Mouse (Mus musculus) inflammation-experienced regulatory T-cells, adult 6 months (primary cell): ENCODE results near the gene Ptpdc1. TPM values are rescaled to one million over a fixed set of nuclear protein-coding genes. Genes with fewer than 3 reads are reported as not detected.
A peak's percentile ranks its signal among the peaks of the same experiment; 100 is the strongest.

Experiments used
- ATAC-seq: one replicate; pipeline ENCODE4 v1.8.0; 2017
- polyA plus RNA-seq, 3 experiments: library from polyadenylated mRNA; unstranded; fragments of 100-300 nt; shearing (Covaris generic); gene quantifications; one replicate each; pipeline ENCODE4 v1.2.1; 2017

The Ptpdc1 gene
- polyA plus RNA-seq, 3 experiments from 2014 or later = 0.11 to 1.4 (median 1.2) TPM

DNA sequence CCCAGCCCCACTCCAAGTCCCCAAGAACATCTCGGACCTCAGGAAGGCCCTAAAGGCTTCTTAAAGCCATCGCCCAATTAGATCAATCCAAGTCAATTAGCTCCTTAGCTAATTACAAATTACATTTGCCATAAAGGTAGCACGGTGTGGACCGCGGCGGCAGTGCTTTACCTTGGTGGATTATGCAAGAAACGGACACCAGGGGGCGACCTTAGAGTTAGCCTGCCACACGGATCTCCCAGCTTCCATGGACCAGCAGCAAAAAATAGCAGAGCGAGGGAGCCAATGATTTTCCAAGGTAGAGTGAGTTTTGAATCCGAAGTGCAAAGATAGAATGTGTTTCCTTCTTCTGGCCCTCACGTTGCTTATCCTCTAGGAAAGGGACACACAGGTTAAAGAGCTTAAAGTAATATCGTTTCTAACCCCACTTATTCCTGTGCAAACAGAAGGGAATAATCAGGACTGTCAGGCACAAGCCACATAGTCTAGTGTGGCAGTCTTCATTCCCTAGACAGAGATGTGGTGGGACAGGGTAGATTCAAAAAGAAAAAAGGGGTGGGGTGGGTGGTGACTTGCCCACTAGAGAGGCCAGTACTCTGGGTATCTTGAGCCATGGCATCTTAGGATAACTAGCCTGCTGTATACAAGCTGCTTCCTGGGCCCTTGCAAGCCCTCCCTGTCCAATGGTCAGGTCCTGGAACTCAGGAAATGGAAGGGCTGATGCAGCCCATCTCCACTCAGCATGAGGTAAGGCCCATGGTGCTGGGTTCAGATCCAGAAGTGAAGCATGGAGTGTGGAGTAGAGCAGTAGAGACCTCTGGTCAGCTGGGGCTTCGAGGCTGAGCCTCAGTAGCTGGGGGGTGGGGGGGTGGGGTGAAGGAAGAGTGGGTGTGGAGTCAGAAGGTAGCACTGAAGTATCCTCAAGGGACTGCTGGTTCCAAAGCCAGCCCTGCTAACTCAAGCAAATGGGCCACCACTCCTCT, 28.6 kb upstream of the Ptpdc1 start:
- ATAC-seq = peak; percentile 65

DNA sequence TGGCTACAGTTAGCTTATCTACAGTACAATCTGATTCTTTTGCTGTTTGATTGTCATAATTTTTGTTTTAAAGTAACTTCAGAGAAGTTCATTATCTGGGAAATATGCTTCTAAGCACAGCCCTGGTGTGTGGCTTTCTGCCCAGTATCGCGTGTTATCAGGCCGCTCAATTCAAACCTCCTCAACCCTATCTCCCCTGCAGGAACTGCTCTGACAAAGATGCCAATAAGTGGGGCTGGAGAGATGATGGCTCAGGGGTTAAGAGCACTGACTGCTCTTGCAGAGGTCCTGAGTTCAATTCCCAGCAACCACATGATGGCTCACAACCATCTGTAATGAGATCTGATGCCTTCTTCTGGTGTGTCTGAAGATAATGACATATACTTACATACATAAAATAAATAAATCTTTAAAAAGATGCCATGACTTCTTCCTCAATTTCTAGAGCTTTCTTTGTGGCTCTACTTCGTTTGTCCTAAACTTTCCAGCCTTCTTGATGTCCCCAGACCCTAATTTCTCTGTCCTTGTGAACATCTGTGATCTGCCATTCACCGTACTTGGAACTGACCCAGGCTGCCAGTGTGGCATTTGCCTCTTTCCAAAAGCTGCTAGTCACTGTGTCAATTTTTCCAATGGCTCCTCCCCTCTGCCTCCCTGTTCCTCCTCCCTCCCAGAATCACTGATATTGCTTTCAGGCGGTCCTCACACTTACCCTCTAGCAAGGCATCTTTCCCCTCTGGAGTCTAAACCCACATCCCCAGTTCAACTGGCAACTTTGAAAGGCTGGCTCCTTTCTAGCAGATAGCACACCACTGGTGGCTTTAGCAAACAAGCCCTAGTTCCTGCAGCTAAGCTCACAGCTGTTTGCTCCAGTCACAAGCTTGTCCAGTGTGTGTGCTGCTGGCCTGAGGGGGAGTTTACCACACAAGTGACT, 25.9 kb upstream of the Ptpdc1 start:
- no peak for ATAC-seq

DNA sequence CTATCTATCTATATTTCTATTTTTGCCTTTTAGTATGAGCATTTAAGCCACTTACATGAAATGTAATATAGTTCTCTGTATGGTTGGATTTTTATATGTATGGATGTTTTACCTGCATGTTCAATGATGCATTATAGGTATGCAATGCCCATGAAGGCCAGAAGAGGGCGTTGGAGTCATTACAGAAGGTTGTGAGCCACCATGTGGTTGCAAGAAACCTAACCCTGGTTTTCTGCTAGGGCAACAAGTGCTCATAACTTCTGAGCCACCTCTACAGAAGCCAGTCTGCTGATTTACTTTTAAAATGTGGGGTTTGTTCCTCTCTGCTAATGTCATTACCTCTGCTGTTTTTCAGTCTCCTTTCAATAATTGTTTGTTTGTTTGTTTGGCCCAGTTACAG, 25.2 kb upstream of the Ptpdc1 start:
- ATAC-seq = no peak

DNA sequence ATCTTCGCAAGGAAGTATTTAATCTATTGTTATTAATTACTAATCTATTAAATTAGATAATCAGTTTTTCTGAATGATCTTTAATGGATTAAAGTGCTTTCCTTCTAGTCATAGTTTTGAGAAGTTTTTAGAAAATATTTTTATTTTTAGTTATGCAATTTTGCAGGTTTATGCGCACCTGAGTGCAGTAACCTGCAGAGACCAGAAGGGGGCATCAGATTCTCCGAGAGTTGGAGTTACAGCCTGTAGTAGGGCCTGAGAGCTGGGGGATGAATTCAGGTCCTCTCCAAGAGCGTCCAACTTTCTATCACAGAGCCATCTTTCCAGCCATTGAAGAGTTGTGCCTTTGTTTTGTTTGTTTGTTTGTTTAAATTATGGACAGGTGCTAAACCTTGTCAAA, 21.2 kb upstream of the Ptpdc1 start:
- ATAC-seq = no peak

DNA sequence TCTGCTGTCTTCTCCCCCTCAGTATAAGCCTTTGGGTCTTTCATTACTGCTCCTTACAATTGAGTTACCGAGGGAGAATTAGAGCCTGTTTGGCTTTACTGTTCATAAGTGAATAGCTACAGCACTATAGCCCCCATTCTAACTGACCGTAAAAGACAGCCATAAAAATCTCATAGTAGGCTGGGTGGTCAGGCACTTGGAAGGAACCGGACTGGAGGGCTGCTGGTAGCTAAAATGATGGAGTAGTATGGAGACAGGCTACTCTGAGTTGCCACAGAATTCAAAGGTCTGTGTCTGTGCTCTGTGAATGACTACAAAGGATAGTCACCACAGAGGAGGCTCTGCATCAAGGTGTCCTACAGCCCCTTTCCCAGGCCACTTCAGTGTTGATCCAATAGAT, 18.5 kb upstream of the Ptpdc1 start:
- no peak for ATAC-seq

DNA sequence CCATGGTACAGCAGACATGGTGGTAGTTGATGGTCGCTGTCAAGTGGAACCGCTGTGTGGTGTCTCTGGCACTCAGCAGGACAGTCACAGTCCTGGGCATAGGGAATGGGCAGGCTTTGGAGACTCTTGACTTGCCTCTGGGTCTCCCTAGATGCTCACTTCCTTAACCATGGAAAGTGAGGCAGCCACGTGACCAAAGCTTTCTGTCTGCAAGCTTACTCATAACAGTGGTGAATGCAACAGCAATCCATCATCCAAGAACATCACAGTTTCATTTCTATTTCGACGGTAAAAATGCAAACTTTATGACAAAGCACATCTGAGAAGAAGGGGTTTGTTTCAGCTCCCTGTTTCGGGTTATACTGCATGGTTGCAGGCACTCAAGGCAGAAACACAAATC, 17.6 kb upstream of the Ptpdc1 start:
- no peak for ATAC-seq

DNA sequence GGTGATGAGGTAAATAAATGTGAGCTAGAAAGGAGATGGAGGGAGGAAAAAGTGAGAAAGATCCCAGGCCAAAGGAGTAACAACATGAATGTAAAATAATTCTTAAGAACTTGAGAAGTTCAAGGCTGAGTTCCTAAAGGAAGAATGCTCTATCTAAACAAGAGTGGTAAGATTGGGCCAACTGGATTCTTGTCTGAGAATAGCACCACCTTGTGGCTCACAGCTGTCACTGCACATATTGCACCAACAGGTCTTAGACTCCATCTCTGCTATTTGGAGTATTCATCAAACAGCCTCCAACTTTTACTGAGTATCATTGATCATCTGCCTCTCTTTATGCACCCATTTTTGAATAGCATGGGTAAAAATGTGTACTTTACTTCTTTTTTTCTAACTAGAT, 14.1 kb upstream of the Ptpdc1 start:
- peak; percentile 73 for ATAC-seq

DNA sequence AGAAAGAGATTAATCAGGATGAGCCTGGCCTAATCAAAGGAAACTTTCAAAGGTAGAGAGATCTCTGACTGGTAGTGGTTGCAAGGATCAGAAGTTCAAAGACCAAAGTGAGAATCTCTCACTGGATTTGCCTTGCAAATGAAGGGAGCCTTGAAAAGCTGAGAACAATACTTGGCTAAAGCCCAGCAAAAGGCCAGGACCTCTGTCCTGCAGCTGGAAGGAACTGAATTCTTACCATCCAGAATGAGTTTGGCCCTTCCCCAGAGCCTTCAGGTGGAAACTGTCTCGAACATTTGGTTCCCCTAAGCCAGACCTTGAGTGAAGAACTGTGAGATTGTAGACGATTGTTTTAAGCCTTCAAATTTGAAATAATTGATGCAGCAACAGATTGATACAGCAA, 12.2 kb upstream of the Ptpdc1 start:
- no peak for ATAC-seq

DNA sequence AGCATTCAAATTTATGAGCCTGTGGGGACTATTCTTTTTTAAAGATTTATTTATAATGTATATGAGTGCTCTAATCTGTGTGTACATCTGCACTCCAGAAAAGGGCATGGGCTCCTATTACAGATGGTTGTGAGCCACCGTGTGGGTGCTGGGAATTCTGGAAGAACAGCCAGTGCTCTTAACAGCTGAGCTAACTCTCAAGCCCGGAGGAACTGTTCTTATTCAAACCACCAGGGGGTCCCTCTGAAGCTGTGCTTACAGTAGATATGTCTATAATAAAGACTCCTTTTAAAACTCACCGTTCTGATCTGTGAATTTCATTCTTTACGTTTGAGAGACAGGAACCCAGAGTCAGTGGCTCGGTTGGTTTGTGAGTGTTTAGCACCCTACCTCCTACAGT, 6.2 kb upstream of the Ptpdc1 start:
- no peak for ATAC-seq

DNA sequence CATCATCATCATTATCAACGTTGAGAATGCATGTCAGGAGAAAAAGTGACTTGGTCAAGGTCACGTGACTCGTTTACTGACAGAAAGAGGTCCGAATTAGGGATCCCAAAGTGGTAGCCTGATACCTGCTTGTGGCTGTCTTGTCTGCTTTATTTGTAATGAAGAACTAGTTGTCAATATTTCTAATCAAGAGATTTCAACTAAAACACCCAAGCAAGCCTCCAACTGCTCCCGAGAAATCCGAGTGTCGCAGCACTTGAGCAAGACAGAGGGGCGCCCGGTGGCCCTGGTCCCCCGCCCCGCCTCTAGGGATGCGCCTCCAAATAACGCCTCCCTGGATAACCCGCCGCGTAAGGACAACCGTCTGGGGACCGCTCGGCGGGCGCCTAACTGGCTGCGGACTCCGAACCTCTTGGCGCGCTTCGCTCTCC, 481 bp downstream of the Ptpdc1 start:
- peak; percentile 25 for ATAC-seq

DNA sequence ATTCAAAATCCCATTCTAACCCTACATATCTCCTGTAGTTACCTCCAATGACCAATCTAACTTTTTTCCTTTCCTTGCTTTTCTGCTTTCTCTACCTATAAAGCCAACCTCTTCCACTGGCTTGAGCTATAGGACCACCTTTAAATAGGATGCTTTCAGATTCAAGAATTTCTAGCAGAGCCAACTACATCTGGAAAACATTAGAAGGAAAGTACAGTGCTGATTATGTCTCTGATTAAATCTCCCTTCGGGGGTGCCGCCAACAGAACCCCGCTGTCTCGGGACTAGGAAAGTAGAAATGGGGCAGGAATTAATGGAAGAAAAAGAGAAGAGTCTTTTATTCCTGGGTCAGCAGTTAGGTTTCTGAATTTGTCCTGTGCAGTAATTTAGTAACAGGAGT, 6.6 kb downstream of the Ptpdc1 start:
- ATAC-seq = no peak

DNA sequence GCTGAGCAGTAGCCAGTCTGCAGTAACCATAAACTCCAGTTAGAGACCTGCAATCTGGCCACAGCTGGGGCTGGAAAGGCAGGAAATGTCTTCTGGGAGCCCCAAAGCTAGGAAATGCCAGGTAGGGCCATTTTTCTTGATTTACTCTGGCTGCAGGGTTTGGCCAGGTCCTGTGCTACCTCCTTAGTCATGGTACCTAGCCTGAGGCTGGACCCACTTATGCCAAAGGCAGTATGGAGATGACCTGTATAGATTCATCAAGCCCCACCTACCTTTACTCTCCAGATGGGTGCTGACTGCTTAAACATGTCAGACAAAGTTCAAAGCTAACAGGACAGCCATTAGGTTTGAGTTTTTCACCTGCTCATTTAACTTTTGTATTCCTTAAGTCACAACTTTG, 7.7 kb downstream of the Ptpdc1 start:
- no peak for ATAC-seq

DNA sequence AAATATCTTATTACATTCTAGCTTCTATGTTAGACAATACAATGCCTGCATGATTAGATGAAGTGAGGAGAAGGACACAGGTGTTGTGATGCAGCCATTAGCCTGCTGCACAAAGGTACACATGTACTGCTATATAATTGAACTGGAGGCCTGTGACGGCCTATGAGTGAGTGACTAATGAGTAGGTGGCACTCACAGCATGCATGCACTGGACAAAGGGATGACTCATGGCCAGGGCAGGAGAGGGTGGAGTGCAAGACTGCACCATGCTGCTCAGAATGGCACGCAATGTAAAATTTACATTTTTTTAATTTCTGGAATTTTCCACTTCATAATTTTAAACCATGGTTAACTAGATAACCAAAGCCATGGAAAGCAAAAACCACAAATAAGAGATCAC, 10.9 kb downstream of the Ptpdc1 start:
- ATAC-seq = no peak

DNA sequence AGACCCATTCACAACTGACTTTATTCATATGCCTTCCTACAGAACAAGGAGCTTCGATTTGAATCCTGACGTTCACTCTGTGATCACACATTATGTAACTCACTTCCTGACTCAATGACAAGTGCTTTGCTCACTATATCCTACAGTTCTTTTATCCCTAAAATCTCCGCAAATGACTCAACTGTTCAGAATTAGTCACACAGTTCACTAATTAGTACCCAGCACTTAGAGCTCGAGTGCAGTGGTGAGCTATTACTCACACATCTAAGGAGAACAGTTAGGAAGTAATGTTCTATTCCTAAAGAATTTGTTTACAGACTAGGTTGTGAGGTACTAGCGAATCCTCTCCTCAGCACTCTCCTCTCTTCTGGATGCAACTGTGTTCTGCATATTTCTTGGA, 16.4 kb downstream of the Ptpdc1 start:
- no peak for ATAC-seq

DNA sequence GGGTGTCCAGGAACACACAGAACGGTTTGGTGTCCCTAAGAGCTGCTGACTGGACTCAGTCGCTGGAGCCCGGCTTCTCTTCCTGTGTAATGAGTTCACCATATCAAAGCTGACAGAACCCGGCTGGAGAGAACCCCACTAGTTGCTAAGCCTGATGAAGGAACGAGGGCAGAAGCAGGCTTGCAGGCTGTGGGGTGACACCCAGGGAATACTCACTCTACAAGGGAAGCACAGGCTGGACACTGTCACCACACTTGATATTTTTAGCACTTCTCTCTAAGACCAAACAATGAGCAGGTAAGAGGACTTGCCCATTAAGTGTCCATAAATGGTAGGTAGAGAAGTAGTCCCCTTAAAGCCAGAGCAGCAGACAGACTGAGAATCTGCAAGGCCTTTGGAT, 20.9 kb downstream of the Ptpdc1 start:
- ATAC-seq = no peak

DNA sequence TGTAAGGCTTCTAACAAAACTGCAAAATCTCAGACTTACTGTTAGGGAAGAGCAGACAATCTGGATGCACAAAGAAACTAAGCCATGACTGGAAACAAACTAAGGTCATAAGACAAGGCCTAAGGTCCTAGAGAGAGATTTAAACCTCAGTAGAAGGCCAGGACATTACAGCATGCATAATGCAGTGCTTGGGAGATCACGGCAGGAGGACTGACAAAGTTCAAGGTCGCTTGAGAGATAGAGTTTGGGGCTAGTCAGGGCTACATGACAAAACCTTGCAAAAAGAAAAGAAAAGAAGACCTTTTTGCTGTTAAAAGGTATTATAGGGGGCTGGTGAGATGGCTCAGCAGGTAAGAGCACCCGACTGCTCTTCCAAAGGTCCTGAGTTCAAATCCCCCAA, 22.2 kb downstream of the Ptpdc1 start:
- no peak for ATAC-seq

DNA sequence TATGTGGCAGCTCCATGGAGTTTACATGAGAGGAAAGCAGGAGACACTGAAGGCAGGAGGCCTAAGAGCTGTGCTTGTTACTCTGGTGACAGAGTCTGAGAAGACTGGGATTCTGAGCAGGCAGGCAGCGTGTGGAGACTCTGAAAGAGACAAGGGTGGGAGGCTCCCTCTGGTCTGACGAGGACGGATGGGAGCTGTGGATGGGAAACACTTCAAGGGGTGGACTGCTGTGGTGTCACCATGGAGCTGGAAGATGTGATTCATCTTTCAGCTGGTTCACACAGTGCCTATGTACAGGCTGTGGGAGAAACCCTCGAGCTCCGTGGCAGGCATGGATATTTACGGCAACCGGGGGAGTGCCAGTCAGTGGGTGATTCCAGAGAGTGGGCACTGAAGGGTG, 30.9 kb downstream of the Ptpdc1 start:
- ATAC-seq = no peak

DNA sequence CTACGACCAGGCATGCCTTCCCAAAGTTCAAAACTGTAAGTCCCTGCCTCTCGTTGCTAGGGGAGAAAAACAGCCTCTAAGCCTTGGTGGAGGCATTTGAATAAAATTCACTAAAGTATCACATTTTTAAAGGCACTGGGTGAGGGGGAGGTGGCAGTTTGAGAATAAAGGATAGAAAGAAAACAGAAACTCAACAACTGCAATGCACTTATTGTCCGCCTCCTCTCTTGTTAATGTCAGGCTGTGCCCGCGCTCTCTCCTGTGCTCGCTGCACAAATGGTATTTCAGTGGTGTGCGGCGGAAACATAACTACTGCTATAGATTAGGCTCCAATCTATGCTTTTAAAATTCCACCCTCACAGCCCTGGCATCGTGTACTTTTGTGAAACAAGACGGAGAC, 31.4 kb downstream of the Ptpdc1 start:
- no peak for ATAC-seq

DNA sequence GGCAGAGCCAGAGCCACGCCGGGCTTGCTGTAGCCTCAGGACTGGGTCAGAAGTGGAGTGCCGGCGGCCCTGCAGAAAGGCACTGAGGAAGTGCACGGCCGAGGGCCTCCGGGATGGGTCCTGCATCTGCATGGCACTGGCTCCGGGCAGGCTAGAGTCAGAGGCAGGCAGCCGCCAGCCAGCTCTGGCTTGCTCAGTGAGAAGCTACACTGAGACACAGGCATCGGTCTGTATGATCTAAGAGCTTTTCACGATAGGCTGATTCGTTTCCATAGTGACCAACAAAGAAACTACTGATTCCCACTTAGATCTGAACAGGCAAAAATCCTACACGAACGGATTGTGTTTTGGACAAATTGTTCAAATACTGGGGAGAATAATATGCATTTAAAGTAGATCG, 32.3 kb downstream of the Ptpdc1 start:
- no peak for ATAC-seq

DNA sequence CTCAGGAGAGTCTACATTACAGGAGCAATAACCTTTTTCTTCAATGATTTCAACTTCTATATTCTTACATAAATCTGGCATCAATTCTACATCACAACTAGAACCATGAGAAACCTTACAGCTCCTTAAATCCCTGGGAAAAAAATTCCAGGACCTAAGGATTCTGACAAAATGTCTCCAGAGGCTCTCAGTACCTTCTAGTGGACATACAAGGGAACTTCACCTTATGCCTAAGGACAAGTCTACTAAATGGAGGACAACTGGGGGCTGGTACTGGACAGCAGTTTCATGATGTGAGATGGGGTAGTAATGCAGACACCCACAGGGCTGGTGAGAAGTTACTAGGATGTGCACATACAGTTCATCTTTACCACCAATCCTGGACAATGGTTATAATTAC, 34.7 kb downstream of the Ptpdc1 start:
- ATAC-seq = no peak

DNA sequence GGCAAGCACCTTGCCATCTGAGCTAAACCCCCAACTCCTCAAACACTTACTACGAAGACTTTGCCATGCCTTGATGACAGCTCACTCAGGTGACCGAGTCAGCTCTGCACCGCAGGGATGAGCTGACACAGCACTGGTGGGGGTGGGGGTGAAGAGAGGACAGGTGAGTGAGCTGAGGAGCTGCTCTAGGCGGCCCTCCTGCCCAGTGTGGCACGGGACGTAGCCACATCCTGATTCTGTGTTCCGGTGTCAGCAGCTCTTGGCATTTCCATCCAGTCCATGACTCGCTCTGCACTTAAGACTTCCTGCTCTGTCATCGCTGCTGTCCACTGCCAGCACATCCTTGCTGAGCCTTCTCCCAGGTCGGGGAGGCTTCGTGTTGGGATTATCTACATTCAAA, 38.1 kb downstream of the Ptpdc1 start:
- no peak for ATAC-seq

DNA sequence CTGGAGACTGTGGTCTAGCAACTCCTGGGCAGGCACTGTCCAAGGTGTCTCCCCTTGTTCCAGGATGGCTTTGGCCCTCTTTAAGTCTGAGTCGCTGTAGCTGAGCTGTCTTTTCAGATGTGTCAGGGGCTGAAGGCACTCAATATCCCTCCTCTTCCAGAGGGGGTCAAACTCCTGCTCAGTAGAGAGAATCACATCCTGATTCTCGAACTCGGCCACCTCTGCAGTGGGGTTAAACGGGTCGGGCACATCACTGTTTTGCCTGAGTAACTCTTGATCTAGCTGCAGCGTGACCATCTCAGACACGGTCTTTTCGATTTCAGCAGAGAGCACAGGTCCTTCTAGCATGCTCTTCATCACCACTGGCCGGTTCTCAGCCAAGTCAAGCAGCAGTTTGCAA, 39.0 kb downstream of the Ptpdc1 start:
- no peak for ATAC-seq

DNA sequence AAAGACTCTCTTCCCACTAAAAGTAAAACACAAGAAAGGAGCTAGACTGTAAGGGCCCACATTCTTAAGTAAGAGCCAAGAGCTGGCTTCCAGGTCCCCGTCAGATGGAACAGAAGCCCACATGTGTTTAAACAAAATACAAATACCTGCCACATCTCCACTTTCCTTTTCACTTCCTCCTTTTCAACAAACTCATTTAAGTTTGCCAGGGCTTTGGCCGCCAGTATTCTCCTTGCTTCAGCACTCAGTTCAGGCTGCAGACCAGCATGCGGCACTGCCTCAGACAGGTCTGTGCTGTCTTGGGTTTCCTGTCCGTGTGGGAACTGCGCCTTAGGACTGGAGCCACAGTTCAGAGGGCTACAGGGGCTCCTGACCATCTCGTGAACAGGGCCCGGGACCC, 39.7 kb downstream of the Ptpdc1 start:
- no peak for ATAC-seq
